In genomic region chr1:182406621-182407020, GRCm38 (mm10) we compare ENCODE assay signal across 28 mouse cellular contexts. TPM values are rescaled to one million over a fixed set of nuclear protein-coding genes. Genes with fewer than 3 reads are reported as not detected.
DNase-seq lines count a peak whose midpoint lies in the region; ATAC-seq and TF ChIP-seq lines count a peak whose summit lies in the region.
"Had no signal": no experiment of that assay in that cellular context is flagged by ENCODE, and none has a peak within 500 bp of the region (broad histone marks: within the 10 kb centered on the region; RNA-seq: fewer than 3 reads in every experiment).

No protein-coding gene starts in this region.

- H3K9me3 ChIP-seq in embryonic facial prominence, embryonic 14.5 days (ENCODE audit: control insufficient read depth, low read length) = no peaks in the 10 kb centered on the region
- H3K9me3 ChIP-seq in embryonic facial prominence, embryonic 10.5 days = no peaks in the 10 kb centered on the region
- no peaks in the 10 kb centered on the region for H3K9me3 ChIP-seq in lung, postnatal 0 days (ENCODE audit: low read length)
- H3K9me3 ChIP-seq in embryonic facial prominence, embryonic 15.5 days (replicated peaks) = no peaks in the 10 kb centered on the region
- H3K9me3 ChIP-seq: G1E; hindbrain, embryonic 13.5 days; kidney, embryonic 15.5 days; limb, embryonic 13.5 days; liver, embryonic 13.5 days had no signal

- TF ChIP-seq CTCF in lung, postnatal 0 days (IDR thresholded peaks at IDR 0.05) = no peak
- no peak for TF ChIP-seq CTCF in olfactory bulb, adult 2 months (IDR thresholded peaks at IDR 0.05; ENCODE audit: insufficient read depth, low read depth, low read length)

- no peak overlapping the region for H3K4me3 ChIP-seq in embryonic facial prominence, embryonic 14.5 days (ENCODE audit: low read depth, low read length)
- H3K4me3 ChIP-seq in embryonic facial prominence, embryonic 10.5 days = no peak overlapping the region
- H3K4me3 ChIP-seq in lung, postnatal 0 days (ENCODE audit: low read depth, low read length) = no peak overlapping the region
- H3K4me3 ChIP-seq in embryonic facial prominence, embryonic 15.5 days (replicated peaks) = no peak overlapping the region
- H3K4me3 ChIP-seq in olfactory bulb, adult 2 months (ENCODE audit: insufficient read depth, low read depth, low read length) = no peak overlapping the region
- H3K4me3 ChIP-seq: gastrocnemius, adult 2 months; hindbrain, embryonic 13.5 days; kidney, embryonic 15.5 days; limb, embryonic 13.5 days; liver, embryonic 13.5 days had no signal

- peak; percentile 50 for DNase-seq in embryonic facial prominence, embryonic 14.5 days (ENCODE audit: low spot score)
- no peak for DNase-seq in embryonic facial prominence, embryonic 10.5 days (ENCODE audit: low spot score)
- DNase-seq in lung, postnatal 0 days (ENCODE audit: low spot score) = peak; percentile 59
- DNase-seq in lung, postnatal 14 days = no peak
- no peak for DNase-seq in thymus, postnatal 36 days
- no peak for DNase-seq in testis, postnatal 14 days (ENCODE audit: low spot score)
- DNase-seq: adrenal gland, postnatal 36 days; cerebellum, adult 18-20 months; cerebellum, postnatal 14 days; gastrocnemius, adult 2 months; gastrocnemius, postnatal 36 days; heart, adult 18-20 months; heart, postnatal 4 days; kidney, adult 11 months; kidney, postnatal 25 days; liver, embryonic 13.5 days; right cerebral cortex, adult 18-20 months; spleen, adult 18-20 months had no signal

- no peak overlapping the region for H3K27ac ChIP-seq in embryonic facial prominence, embryonic 14.5 days (replicated peaks; ENCODE audit: low read depth, low read length)
- H3K27ac ChIP-seq in embryonic facial prominence, embryonic 10.5 days (replicated peaks) = no peak overlapping the region
- H3K27ac ChIP-seq in lung, postnatal 0 days (ENCODE audit: low read length) = no peak overlapping the region
- peak overlapping the region; percentile 55; the same call in 1 of the 2 replicates for H3K27ac ChIP-seq in embryonic facial prominence, embryonic 15.5 days (replicated peaks)
- peak overlapping the region; percentile 46; the same call in 1 of the 2 replicates for H3K27ac ChIP-seq in olfactory bulb, adult 2 months (ENCODE audit: insufficient read depth, low read depth, low read length)
- H3K27ac ChIP-seq: gastrocnemius, adult 2 months; hindbrain, embryonic 13.5 days; kidney, embryonic 15.5 days; limb, embryonic 13.5 days; liver, embryonic 13.5 days had no signal

- WGBS in embryonic facial prominence, embryonic 14.5 days = 54% methylated on average over 4 of the region's 4 CpGs
- WGBS in embryonic facial prominence, embryonic 10.5 days = 76% methylated on average over 4 of the region's 4 CpGs
- 39% methylated on average over 4 of the region's 4 CpGs for WGBS in lung, postnatal 0 days
- whole genome bisulfite sequencing in embryonic facial prominence, embryonic 15.5 days = 39% methylated on average over 4 of the region's 4 CpGs
- WGBS in olfactory bulb, adult 2 months = 37% methylated on average over 4 of the region's 4 CpGs

- no peak for TF ChIP-seq POLR2A in olfactory bulb, adult 2 months (IDR thresholded peaks at IDR 0.05; ENCODE audit: insufficient read depth, low read depth, low read length)

- no peak for ATAC-seq in embryonic facial prominence, embryonic 14.5 days (ENCODE audit: low read depth)
- no peak for ATAC-seq in lung, postnatal 0 days
- no peak for ATAC-seq in embryonic facial prominence, embryonic 15.5 days (ENCODE audit: insufficient number of reproducible peaks, low FRiP score, low TSS enrichment, low read depth)
- ATAC-seq: forebrain, embryonic 16.5 days; midbrain, embryonic 16.5 days had no signal

- TF ChIP-seq EP300 in lung, postnatal 0 days (IDR thresholded peaks at IDR 0.05) = no peak

- H3K4me2 ChIP-seq in embryonic facial prominence, embryonic 14.5 days (ENCODE audit: low read depth, low read length) = no peak overlapping the region
- no peak overlapping the region for H3K4me2 ChIP-seq in lung, postnatal 0 days (replicated peaks; ENCODE audit: low read depth, low read length)
- no peak overlapping the region for H3K4me2 ChIP-seq in embryonic facial prominence, embryonic 15.5 days (replicated peaks)
- H3K4me2 ChIP-seq: heart, embryonic 11.5 days; hindbrain, embryonic 13.5 days; kidney, embryonic 15.5 days; limb, embryonic 13.5 days; liver, embryonic 13.5 days; midbrain, embryonic 11.5 days had no signal

- H3K4me1 ChIP-seq in embryonic facial prominence, embryonic 14.5 days (ENCODE audit: control insufficient read depth, insufficient read depth, low read length) = peaks cover 14% of the 10 kb centered on the region
- peaks cover 39% of the 10 kb centered on the region for H3K4me1 ChIP-seq in embryonic facial prominence, embryonic 10.5 days
- H3K4me1 ChIP-seq in lung, postnatal 0 days (ENCODE audit: insufficient read depth, low read depth, low read length) = peaks cover 18% of the 10 kb centered on the region; the same call in 1 of the 2 replicates
- H3K4me1 ChIP-seq in embryonic facial prominence, embryonic 15.5 days = peaks cover 32% of the 10 kb centered on the region
- peaks cover 7% of the 10 kb centered on the region for H3K4me1 ChIP-seq in olfactory bulb, adult 2 months (ENCODE audit: control insufficient read depth, insufficient read depth, low read length)

- H3K27me3 ChIP-seq in embryonic facial prominence, embryonic 14.5 days (replicated peaks; ENCODE audit: control insufficient read depth, insufficient read depth, low read length) = no peaks in the 10 kb centered on the region
- H3K27me3 ChIP-seq in embryonic facial prominence, embryonic 10.5 days (replicated peaks; ENCODE audit: low read depth, poor library complexity, severe bottlenecking) = no peaks in the 10 kb centered on the region
- H3K27me3 ChIP-seq in lung, postnatal 0 days (replicated peaks; ENCODE audit: insufficient read depth, low read length) = no peaks in the 10 kb centered on the region
- H3K27me3 ChIP-seq in embryonic facial prominence, embryonic 15.5 days = no peaks in the 10 kb centered on the region
- H3K27me3 ChIP-seq: hindbrain, embryonic 13.5 days; kidney, embryonic 15.5 days; limb, embryonic 13.5 days had no signal

- H3K9ac ChIP-seq in embryonic facial prominence, embryonic 14.5 days (ENCODE audit: low read depth, low read length) = no peak overlapping the region
- no peak overlapping the region for H3K9ac ChIP-seq in lung, postnatal 0 days (replicated peaks; ENCODE audit: low read depth)
- no peak overlapping the region for H3K9ac ChIP-seq in embryonic facial prominence, embryonic 15.5 days
- H3K9ac ChIP-seq: hindbrain, embryonic 13.5 days; kidney, embryonic 15.5 days; limb, embryonic 13.5 days; liver, embryonic 13.5 days had no signal

- no peaks in the 10 kb centered on the region for H3K36me3 ChIP-seq in embryonic facial prominence, embryonic 14.5 days (ENCODE audit: control insufficient read depth, insufficient read depth, low read length)
- H3K36me3 ChIP-seq in embryonic facial prominence, embryonic 10.5 days (replicated peaks) = no peaks in the 10 kb centered on the region
- no peaks in the 10 kb centered on the region for H3K36me3 ChIP-seq in lung, postnatal 0 days (ENCODE audit: insufficient read depth, low read length)
- no peaks in the 10 kb centered on the region for H3K36me3 ChIP-seq in embryonic facial prominence, embryonic 15.5 days
- H3K36me3 ChIP-seq: hindbrain, embryonic 13.5 days; kidney, embryonic 15.5 days; limb, embryonic 13.5 days; liver, embryonic 13.5 days had no signal

RNA-seq across cellular contexts. Expression of gene Trp53bp2, which starts 2.4 kb away (rescaled TPM):
- 23.2 and 24.1 TPM in 2 replicates for polyA plus RNA-seq in embryonic facial prominence, embryonic 14.5 days (2014; fragmentation: Nextera tagmentation; extraction: Ambion mirVana)
- polyA plus RNA-seq in embryonic facial prominence, embryonic 10.5 days (2016; fragmentation: Nextera tagmentation; extraction: Ambion mirVana) = 34.1 and 35.6 TPM in 2 replicates
- 27.0 and 30.1 TPM in 2 replicates for polyA plus RNA-seq in lung, postnatal 0 days (2015; fragmentation: Nextera tagmentation; extraction: Ambion mirVana)
- 23.8 and 25.1 TPM in 2 replicates for polyA plus RNA-seq in embryonic facial prominence, embryonic 15.5 days (2015; fragmentation: Nextera tagmentation; extraction: Ambion mirVana)
- not detected in 2 replicates for polyA plus RNA-seq in olfactory bulb, adult 2 months (2012; ENCODE audit: insufficient read depth, insufficient read length, low replicate concordance, missing spikeins)

Comparison
In these comparisons a context has a peak if more than half of its experiments do, and no peak if none do; other contexts are left out.
1. DNase-seq: peak in embryonic facial prominence, embryonic 14.5 days (single experiment) and lung, postnatal 0 days (single experiment); none in embryonic facial prominence, embryonic 10.5 days (single experiment), lung, postnatal 14 days (single experiment), thymus, postnatal 36 days (0 of 2) and testis, postnatal 14 days (single experiment).
2. H3K27ac ChIP-seq: peak in embryonic facial prominence, embryonic 15.5 days (single experiment) and olfactory bulb, adult 2 months (single experiment); none in embryonic facial prominence, embryonic 14.5 days (single experiment), embryonic facial prominence, embryonic 10.5 days (single experiment) and lung, postnatal 0 days (single experiment).